Mouse (Mus musculus) brain, embryonic 14.5 days (tissue): ENCODE results near the gene Gm9195. TPM values are rescaled to one million over a fixed set of nuclear protein-coding genes. Genes with fewer than 3 reads are reported as not detected.
A peak's percentile ranks its signal among the peaks of the same experiment; 100 is the strongest.

Experiments
- DNase-seq: peaks from one replicate; pipeline ENCODE4 v3.0.0-alpha.2; 2011; ENCODE audit warnings: low read depth
- CTCF ChIP-seq: fragments of 200-500 bp; IDR thresholded peaks from 2 replicates; pipeline ENCODE4 v1.5.1; 2012; ENCODE audit warnings: inconsistent platforms, mild to moderate bottlenecking, moderate library complexity, borderline replicate concordance; ENCODE audit not compliant: insufficient read depth, insufficient read length; ENCODE audit errors: extremely low read depth
- POLR2A ChIP-seq: fragments of 200-500 bp; IDR thresholded peaks from 2 replicates; pipeline ENCODE4 v1.6.1; 2012; ENCODE audit warnings: mild to moderate bottlenecking, inconsistent platforms, borderline replicate concordance; ENCODE audit not compliant: poor library complexity, insufficient read depth, insufficient read length, severe bottlenecking; ENCODE audit errors: extremely low read depth
- polyA plus RNA-seq: library from polyadenylated mRNA; depleted of rRNA; stranded (reverse); fragments of >200 nt; gene quantifications from 2 replicates; pipeline ENCODE4 v1.2.3, GENCODE M21; 2012; rRNA removed

The Gm9195 gene
- polyA plus RNA-seq, 1 experiment, result not detected

- DNase-seq, result no peak
- TF ChIP-seq POLR2A (no peak), CTCF (no peak)
Measured at GRCm38 (mm10) chr14:72440929-72441328, 50.7 kb downstream of the Gm9195 start.

GRCm38 (mm10) chr14:72440436-72440835, 51.2 kb downstream of the Gm9195 start:
- DNase-seq, result no peak
- TF ChIP-seq POLR2A (no peak), CTCF (no peak)

GRCm38 (mm10) chr14:72438976-72439375, 52.7 kb downstream of the Gm9195 start:
- no peak for TF ChIP-seq CTCF
- TF ChIP-seq POLR2A, result no peak
- DNase-seq, result peak; percentile 3

GRCm38 (mm10) chr14:72389696-72390095, 101.9 kb downstream of the Gm9195 start:
- no peak for TF ChIP-seq POLR2A
- no peak for TF ChIP-seq CTCF

GRCm38 (mm10) chr14:72389288-72389687, 102.3 kb downstream of the Gm9195 start:
- no peak for DNase-seq
- no peak for TF ChIP-seq POLR2A
- TF ChIP-seq CTCF, result no peak

More at GRCm38 (mm10) chr14:72389696-72390095, 101.9 kb downstream of the Gm9195 start:
- DNase-seq, result peak; percentile 84

GRCm38 (mm10) chr14:72377224-72377623, 114.4 kb downstream of the Gm9195 start:
- peak; percentile 59 for DNase-seq
- peak; percentile 68; the same call in 1 of the 2 replicates for TF ChIP-seq CTCF
- TF ChIP-seq POLR2A, result no peak

Other genes starting within 250 kb of the Gm9195 start
- gene Fndc3a, start 218.2 kb upstream of the Gm9195 start, polyA plus RNA-seq, result 28.3 and 40.7 TPM in 2 replicates